Mouse (Mus musculus): ENCODE measurements around the gene Strn.
"Not testable (repeated sequence)": the region's sequence is repeated elsewhere in the genome, so short reads cannot be mapped to it uniquely, and the experiment has no call there.

Gene Strn

DNA sequence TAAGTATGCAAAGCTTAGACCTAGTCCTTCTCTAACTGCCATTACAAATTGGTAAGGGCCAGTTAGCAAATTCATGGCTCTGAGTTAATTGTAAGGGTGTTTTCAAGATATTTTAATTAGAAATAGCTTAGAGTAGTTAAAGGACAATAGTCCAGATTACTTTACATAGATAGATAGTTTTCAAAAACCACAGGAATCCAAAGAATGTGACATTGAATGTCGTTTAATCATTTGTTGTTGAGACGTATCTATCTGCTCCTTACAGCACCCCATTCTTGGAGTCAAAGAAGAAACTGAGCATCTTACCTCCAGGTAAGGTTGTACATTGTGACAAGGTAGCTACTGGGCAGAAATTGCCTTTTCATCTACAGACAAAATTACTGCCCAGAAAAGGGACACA, 26.7 kb downstream of the Strn start:
- DNase-seq (ENCODE audit: low spot score in 2 of 2), result no peak

DNA sequence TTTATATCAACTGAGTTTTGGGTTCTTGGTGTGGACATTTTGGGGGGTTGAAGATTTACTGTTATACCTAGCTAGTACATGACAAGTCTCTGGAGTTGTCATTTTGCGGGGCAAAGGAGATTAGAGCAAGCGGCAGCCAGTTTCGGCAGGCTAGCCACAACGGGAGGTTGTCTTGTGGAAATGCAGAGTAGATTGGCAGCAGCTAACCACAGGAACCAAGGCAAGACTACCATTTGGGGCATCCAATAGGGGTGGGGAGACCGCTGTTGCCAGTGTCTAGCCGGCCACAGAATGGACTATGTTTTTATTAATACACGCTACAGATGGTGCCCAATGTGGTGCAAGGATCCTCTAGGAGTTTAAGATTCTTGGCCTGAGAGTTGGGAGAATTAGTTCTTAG, 28.6 kb downstream of the Strn start:
- DNase-seq (ENCODE audit: low spot score in 2 of 2), result no peak

GRCm38 (mm10) chr17:78702988-78703387, 34.0 kb downstream of the Strn start:
- DNase-seq (ENCODE audit: low spot score in 2 of 2), result no peak

DNA sequence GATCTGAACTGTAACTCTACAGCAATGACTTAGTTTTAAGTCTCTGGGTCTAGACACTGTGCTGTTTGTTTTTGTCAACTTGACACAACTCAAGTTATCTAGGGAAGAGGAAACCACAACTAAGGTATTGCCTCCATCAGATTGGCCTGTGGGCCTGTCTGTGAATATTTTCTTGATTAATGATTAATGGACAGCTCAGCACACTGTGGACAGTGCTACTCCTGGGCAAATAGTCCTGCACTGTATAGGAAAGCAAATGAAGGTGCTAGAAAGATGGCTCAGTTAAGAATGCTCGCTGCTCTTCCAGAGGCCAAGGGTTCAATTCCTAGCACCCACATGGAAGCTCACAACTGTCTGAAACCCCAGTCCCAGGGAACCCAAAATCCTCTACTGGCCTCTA, 38.0 kb downstream of the Strn start:
- DNase-seq (ENCODE audit: low spot score in 2 of 2), result no peak

DNA sequence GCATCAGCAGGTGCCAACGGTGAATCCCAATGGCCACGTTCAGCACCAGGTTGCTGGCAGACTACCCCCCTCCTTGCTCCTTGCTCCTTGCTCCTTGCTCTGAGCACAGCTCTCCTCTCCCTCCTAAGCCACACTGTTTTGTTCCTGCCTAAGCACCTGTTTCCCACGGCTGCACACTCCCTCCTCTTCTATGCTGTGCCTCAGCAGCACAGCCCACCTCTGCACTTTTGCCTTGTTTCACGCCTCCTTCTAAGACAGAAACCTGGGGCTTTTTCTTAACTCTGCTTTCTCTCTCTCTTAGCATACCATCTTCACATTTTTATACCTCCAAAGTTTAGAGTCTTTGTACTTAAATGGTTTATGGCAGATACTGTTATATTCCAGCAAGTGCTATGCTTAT, 39.5 kb downstream of the Strn start:
- DNase-seq (ENCODE audit: low spot score in 2 of 2), result no peak

- no peak for DNase-seq (ENCODE audit: low spot score in 2 of 2)
These were observed 40.1 kb downstream of the Strn start for GRCm38 (mm10) chr17:78696922-78697321.

DNA sequence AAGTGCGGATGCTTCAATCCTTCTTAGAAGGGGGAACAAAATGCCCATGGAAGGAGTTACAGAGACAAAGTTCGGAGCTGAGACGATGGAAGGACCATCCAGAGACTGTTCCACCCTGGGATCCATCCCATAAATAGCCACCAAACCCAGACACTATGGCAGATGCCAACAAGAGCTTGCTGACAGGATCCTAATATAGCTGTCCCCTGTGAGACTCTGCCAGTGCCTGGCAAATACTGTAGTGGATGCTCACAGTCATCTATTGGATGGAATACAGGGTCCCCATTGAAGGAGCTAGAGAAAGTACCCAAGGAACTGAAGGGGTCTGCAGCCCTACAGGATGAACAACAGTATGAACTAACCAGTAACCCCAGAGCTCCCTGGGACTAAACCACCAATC, 47.8 kb downstream of the Strn start:
- not testable (repeated sequence) for DNase-seq (ENCODE audit: low spot score in 2 of 2)

- no peak for DNase-seq (ENCODE audit: low spot score in 2 of 2)
These were observed 49.0 kb downstream of the Strn start for GRCm38 (mm10) chr17:78687971-78688370.

GRCm38 (mm10) chr17:78685004-78685403, 52.0 kb downstream of the Strn start:
- no peak for DNase-seq (ENCODE audit: low spot score in 2 of 2)

DNA sequence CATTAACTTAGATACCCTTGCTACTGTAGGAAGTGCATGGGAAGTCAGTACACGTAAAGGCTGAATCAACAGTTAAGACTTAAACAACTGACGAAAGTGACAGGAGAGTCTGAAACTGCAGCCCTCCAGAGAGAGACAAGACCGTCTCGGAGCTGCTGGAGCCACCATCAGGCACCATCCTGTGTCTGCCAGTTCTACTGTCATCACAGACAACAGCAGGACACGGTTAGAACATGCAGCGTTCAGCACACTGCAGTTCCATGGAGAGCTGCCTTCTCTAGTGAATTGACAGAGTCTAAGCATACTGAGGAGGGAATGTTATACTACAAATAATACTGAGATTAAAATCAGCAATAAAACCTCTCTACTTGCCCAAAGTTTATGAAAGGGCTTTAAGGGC, 54.6 kb downstream of the Strn start:
- DNase-seq (ENCODE audit: low spot score in 2 of 2), result no peak

- no peak for DNase-seq (ENCODE audit: low spot score in 2 of 2)
These were observed 57.5 kb downstream of the Strn start for GRCm38 (mm10) chr17:78679503-78679902.

DNA sequence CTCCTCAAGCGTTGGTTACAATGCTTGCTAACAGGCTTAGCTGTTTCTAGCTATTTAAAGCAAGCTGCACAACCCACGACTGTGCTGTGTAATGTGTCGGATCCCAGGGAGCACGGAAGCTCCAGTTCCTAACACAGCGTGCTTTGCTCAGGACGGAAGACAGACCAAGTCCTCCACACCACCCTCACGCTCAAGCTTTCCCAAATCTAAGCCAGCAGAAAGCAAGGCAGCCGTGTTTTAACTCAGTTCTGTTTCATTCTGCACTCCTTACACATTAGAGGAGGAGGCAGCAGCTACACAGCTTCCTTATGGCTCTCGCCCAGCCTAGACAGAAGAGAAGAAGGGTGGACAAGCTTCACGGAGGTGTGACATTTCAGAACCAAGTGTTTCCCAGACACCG, 60.2 kb downstream of the Strn start:
- DNase-seq (ENCODE audit: low spot score in 2 of 2), result no peak

GRCm38 (mm10) chr17:78664962-78665545, 71.9 kb downstream of the Strn start:
- DNase-seq (ENCODE audit: low spot score in 2 of 2), result no peak

DNA sequence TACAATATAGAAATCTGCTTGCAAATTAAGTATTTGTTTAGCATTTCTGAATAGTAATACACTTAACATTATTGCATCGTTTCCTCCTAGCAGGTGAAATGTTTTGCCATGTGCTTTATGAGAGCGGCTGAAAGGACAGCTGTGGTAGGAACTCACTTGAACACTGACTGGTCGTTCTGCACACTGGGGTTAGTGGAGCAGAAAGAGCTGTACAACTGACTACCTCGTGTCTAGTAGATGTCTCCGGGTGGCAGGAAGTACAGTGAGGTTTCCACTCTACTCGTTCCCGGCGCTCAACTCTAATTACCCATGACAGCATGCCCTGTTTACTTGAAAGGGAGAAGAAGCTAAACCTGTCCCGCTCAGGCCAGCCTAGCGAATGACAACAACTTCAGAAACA, 82.2 kb downstream of the Strn start:
- DNase-seq (ENCODE audit: low spot score in 2 of 2), result no peak

DNA sequence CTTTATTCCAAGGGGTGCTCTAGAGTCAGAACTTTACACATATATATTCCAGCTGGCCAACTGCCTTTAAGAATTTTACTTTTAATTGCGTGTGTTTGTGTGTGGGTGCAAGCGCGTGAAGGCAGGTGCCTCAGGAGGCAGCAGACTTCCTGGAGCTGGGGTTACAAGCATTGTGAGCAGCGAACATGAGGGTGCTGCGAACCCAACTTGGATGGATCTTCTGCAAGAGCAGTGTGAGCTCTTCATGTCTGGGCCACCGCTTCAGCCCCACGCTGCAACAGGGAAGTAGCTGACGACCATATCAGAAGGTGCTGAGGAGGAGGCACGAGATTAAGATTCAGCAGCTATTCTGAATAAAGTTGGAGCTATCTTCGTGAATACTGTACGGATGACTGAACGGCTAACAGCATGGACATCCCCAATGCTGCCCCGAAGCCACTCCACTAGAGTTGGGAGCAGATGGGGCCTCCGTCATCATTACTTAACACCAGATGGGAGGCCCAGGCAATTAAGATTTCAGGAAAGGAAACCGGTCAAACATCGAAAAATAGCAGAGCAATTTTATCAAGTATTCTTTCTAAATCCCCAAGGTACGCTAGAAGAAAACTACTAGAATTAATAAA, 93.0 kb downstream of the Strn start:
- DNase-seq (ENCODE audit: low spot score in 2 of 2), result no peak

DNA sequence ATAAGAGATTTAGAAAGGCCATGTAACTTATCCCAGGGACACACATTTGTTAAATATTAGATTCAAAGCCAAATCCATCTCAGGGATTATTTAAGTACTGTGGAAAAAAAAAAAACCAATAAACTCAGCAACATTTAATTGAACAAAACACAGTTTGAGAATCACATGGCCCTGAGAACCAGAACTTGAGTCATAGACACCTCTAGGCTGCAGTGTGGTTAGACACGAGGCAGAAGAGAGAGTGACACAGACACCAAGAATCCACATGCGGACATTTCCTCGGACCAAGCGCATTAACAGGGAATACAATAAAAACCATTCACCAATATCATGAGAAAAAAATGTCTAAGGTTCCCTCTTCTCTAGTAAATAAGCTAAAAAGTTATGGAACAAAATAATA, 94.7 kb downstream of the Strn start:
- DNase-seq (ENCODE audit: low spot score in 2 of 2), result no peak

DNA sequence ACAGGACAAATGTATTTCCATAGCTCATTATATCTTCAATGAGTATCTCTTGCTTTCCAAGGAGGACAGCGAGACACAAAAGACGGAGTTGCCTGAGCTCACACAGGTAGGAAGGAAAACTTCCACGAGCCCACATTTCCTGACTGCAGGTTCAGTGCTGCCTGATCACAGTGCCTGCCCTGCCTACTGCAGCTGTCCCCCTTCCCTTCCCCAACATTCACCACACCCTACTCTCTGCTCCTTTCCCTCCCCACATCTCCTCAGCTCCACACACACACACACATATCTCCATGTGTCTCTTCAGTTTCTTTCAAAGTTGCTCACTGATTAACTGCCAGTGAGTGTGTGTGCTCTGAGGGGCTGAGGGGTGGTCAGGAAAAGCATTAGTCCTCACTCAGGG, 96.6 kb downstream of the Strn start:
- no peak for DNase-seq (ENCODE audit: low spot score in 2 of 2)

- DNase-seq (ENCODE audit: low spot score in 2 of 2), result no peak
These were observed 97.9 kb downstream of the Strn start for GRCm38 (mm10) chr17:78639099-78639498.

- DNase-seq (ENCODE audit: low spot score in 2 of 2), result no peak
These were observed 99.9 kb downstream of the Strn start for GRCm38 (mm10) chr17:78637140-78637539.

DNA sequence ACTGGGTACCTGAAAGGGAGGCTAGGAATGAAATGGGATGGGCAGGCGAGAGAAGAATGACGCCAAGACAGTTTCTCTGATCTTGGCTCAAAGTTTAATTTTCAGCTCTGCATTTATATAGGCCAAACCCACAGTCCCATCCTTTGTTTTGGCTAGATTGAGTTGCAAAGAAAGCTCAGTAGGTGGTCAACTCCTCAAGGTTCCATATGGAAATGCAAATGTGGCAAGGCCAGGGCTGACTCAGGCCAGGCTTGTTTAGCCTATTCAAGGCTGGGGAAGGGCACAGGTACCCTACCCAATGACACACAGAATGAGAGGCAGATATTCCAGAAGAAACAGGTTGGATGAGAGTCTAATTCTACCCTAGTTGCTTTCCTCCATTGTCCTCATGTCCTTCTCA, 101.4 kb downstream of the Strn start:
- no peak for DNase-seq (ENCODE audit: low spot score in 2 of 2)

GRCm38 (mm10) chr17:78624941-78625340, 112.1 kb downstream of the Strn start:
- DNase-seq (ENCODE audit: low spot score in 2 of 2), result no peak

DNA sequence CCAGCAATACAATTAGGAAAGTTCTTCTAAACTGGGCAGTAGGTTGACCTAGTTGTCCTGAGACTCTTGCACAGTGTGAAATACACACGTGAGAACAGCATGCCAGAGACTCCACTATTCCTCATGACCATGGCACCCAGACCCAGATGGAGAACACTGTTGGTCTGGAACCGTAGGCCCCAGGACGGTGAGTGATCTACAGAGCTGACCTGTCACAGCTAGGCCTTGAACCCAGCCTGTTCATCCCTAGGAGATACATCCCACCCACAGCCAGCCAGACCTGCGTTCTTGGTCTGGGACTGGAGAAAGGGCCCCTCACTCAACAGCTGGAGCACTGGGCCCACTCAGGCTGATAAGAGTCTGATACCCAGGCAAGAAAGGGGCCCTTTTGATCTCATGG, 115.1 kb downstream of the Strn start:
- peak in 1 of 2 experiments; percentile 7 for DNase-seq (ENCODE audit: low spot score in 2 of 2)

- no peak for DNase-seq (ENCODE audit: low spot score in 2 of 2)
These were observed 116.3 kb downstream of the Strn start for GRCm38 (mm10) chr17:78620740-78621139.

DNA sequence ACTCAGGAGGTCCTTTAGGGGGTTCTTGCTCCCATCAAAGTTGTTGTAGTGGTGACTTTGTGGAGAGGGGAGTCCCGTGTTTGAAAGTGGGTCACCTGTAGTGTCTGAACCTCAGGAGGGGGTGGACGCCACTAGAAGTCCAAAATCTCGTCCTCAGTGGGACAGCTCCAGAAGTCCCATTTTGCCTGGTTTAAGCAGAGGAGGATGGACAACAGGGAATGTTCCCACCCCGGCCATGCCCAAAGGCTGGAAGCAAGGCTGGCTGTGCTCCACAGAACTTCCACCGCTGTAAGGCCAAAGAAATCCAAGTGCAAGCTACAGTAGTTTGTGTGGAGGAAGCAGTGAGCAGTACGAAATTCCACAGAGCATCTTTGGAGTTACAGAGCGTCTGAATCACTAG, 117.0 kb downstream of the Strn start:
- no peak for DNase-seq (ENCODE audit: low spot score in 2 of 2)

All from spleen, postnatal 10 days (tissue).